Mouse (Mus musculus) thymus, adult 18-20 months (tissue): ENCODE measurements around the gene Klhl1.

Source experiments
- DNase-seq, 2 experiments: peaks; one replicate each; pipeline ENCODE4 v3.0.0; 2022; ENCODE audit warnings: mixed read lengths in 2 of 2

Klhl1 gene

DNA sequence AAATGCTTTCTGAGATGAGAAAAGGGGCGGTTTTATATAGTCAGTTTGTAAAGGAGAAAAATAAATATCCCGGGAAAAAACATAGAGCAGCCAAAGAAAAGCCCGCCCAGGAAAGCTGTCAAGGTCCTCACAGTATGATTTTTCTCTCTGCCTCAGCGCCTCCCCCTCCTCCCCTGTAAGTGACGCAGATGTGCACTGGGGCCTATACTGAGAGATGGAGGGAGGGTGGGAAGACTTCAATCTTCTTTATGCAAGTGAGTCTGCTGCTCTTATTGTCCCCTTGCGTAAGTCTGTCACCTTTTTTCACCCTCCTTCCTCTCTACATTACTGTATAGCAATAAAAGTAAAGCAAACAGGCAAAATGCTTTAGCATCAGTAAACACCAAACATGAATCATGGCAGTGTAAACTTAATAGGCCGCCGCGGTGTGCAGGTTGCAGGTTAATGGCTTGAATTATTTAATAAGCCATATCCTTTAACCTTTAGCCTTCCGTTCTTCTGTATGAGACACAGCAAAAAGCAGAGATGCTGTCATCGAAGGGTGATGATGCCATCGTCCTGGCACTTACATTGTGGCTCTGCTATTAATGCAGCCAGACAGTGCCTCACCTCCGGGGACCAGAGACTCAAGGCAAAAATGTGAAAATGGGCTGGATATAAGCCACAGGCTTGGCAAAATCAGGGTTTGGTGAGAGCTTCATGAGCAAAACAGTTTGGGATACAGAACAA, at the start of gene Klhl1:
Gene Klhl1, minus strand, starts transcription at position 149 of the 729 bp plus-strand sequence.
- no peak for DNase-seq

DNA sequence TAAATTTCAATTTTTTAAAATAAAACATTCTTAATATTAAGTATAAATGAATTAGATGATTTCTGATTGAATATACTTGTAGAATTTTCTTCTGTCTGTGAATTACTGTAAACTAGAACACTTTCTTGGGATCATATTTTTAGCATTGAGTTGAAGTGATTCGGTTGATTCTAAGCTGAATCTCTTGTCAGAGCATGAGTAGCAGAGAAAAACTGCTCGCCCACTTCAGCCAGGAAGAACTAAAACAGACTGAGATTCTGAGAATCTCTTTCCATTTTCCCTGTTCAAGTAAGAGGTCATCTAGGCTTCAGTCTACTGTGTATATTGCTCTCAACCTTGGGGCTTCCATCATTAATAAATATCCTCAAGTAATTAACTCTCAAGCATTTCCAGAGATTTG, 34.8 kb upstream of the Klhl1 start:
- DNase-seq = no peak

DNA sequence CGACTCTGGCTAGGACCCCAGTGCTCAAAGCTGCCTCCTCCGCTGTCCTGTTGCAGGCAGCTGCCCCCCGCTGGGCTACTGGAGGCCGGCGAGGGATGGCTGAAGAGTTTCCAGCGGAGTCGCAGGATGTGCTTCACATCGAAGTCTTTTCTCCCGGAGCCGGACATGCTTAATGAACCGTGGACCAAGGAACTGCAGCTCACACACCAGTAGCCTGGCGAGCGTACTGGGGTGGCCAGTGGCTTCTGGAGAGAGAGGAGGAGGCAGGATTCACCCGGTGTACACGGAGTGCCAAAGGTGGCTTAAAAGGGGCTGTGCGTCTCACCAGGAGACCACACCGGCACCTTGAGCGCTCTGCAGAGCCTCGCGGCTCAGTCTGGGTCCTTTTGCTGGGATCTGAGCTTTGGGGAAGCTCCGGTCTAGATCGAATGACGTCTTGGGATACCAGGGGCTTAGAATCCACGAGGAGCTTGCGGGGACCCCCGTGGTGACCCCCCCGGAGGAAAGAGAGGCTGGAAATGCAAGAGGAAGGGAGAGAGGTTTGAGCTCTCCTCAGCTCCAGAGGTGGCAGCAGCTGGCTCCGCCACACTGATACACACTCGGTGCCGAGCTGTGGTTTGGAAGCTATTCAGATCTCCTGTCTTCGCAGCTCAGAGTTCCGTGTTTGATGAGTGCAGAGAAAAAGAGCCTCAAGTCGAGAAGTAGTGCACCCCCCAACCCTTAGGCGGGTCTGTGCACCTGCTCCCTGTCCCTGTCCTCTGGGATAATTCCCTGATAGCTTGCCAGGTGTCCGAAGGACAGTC, 550 bp downstream of the Klhl1 start:
- DNase-seq = no peak

DNA sequence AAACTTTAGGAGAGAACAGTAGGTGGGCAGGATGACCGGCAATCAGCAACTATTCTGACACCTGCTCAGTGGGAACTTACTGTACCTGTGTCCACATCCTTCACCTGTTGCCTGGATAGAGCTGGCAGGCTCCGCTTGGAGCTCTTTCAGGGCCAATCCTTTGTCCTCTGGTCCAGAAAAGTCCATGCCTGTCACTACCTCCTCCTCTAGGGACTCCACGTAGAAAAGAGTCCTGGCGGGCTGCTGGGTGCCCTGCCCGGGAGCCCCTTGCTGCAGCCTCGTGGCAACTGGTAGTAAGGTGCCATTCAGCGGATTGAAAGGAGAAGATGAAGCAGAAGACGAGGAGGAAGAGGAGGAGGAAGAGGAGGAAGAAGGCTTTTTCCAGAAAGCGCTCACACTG, 1.2 kb downstream of the Klhl1 start:
- DNase-seq = no peak

DNA sequence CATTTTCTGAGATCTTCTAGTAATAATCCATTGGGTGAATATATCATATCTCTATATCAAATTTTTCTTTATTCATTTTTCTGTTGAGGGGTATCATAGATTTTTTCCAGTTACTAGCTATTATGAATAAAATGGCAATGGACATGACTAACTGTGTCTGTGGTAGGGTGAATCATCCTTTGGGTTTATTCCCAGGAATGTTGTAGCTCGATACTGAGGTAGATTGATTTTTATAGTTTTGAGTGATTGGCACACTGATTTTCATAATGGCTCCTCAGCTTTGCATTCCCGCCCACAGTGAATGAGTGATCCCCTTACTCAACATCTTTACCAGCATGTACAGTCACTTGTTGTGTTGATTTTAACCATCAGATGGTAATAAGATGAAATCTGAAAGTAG, 19.0 kb downstream of the Klhl1 start:
- no peak for DNase-seq

DNA sequence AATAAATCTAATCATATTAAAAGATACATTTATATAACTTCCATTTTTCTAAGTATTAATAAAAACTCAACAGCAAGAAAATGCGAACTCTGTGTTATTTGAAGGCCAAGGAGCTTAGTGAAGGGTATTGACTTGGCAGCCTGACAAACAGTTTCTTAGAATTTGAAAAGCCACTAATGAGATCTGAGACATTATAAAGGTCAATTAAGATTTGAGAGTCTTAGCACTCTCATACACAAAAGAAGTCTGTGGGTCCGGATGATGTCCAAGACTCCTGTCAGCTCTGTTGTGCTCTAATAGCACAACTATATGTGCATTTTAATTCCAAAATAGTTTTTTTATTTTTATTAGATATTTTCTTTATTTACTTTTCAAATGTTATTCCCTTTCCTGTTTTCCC, 47.1 kb downstream of the Klhl1 start:
- no peak for DNase-seq

DNA sequence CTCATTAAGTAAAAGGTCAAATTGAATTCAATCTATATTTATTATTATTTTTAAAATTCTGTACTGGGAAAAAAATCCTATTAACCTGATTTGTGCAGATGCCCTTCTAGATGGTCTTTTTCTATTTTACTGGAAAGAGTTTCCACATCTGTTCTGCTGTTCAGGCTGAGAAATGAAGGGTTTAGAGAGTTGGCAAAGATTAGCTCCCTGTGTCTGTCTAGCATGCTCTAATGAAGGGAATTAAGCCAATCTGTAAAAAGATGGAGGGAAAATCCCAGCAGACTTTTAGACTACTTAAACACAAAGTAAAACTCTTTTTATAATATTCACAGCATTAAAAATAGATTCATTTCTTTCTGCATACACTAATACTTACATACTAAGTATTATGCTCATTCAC, 47.6 kb downstream of the Klhl1 start:
- no peak for DNase-seq

DNA sequence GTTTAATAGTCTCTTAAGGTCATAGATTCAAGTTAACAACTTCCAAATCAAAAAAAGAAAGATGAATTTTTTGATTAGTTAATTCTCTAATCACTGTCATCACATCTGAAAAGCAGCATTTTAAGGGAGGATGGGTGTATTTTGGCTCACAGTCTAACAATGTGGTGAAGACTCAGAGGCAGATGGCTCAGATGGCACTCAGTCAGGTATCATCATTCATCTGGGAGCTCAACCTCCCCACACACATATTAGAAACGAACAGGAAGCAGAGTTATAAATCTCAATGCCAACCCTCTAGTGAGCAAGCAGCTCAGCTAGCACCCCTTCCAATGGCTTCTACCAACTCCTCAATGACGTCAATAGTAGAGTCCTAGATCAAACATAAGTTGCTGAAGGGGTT, 57.1 kb downstream of the Klhl1 start:
- no peak for DNase-seq

DNA sequence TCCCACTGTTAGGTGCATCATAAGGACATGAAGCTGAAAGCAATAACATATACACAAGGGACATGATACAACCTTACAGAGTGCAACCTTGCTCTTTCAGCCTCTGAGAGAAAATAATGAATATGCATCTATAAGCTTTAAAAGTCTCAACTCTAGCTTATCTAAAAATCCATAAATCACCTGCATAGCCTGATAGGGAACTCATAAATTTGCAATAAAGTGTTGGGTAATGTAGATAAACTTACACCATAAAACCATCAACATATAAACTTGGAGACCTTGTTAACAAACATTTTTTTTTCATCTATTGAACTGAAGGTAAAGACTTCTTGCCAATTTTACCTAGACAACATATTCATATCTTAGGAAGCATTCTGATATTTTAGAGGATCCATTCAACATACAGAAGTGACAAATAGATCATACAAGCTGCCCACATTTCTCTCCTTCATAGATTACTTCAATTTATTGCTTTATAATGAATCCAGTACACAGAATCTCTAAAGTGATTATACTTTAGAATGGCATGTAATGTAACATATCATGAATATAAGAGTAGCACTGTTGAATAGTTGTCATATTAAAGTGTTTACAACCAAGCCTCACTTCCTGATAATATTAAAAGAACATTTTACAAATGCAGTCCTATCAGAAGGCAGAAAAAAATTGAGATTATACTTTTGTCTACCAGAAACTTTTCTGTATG, 126.7 kb downstream of the Klhl1 start:
- no peak for DNase-seq

DNA sequence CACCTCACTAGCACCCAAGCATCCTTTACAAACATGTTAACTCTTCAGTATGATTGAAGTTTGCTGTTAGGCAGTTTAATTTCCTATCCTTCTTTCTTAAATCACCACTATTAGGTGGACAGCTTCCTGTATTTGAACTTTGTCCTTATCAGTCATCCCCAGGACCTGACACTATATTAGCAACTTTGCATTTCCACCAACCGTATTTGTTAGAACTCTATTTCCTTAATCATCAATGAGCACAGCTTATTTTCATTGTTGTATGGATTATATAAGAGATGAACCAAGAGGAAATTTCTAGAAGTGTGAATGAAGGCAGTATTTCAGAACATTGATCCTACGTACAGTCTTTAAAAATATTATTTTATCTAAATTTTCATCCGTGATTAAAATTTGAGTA, 156.2 kb downstream of the Klhl1 start:
- no peak for DNase-seq

DNA sequence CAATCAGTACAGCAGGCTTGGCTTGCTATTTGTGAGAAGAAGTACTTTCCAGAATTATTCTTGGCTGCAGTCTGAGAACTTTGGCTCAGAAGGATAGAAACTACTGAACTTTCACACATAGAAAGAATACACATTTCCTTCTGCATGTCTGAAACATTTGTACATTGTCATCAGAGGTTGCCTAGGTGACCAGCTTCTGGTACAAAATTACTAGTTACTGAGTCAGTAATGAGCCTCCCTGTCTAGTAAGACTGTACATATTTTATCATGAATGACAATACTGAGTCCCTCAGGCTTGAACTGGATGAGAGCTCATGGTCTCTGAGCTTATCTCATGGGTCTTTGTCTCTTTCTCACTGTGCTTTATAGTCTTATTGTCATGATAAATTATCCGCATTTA, 170.7 kb downstream of the Klhl1 start:
- no peak for DNase-seq

DNA sequence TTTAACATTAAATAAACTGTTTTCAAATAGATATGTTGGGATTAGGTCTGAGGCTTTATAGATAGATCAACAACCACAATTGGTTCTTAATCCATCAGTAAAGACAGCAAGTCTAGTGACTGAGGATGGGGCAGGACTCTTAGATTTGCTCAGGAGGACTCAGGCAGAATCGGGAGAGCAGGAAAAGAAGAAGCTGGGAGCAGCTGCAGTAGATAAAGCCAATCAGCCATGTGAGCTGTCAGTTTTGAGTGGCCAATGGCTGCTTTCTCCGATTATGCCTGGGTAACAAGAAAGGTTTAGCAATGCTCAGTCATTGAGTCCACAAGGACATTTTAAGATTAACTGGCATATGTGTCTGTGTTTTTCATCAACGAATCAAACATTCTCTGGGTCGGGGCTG, 187.8 kb downstream of the Klhl1 start:
- DNase-seq = no peak

DNA sequence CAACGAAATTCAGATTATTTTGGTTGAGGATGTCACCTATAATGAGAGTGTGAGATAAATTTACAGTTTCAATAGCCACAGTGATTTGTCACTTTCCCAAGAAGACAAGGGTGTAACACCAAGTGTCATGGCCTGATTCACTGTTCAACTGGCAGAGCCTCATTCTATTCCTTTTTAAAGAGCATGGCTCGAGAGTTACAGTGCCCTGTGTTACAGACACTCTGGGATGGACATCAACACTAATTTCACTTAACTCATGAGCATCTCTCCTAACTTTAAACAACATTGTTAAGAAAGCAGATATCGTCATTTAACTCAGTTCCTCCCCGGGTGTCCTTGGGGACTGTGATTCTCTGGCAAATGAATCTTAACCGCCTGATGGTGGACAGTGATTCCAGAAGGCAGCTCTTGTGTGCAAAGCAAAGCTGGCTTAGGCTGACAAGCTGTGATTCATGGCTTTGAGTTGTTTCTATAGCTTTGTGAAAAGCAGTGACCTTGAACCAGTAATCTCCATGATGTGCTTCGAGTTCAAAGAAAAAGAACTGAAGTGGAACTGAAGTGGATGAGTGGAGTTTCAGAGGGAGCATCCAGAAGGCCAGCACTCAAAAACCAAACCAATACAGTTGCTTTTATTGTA, 301.0 kb downstream of the Klhl1 start:
- DNase-seq = no peak

DNA sequence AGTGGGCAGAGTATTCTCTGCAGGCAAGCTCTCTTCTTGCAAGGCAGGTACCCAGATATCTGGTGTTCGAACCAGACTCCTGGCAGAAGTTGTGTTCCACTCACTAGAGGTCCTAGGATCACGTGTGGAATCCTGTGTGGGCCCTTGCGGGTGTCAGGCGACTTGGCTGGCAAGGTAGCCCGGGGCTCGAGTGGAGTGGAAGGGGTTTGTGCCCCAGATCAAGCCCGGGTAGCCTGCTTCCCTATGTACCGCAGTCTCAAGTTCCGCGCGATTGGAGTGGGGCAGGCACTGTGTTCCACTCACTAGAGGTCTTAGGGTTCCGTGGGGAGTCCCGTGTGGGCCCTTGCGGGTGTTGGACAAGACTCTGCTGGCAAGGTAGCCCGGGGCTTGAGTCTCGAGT, 324.1 kb downstream of the Klhl1 start:
- peak in 1 of 2 experiments; percentile 2 for DNase-seq

DNA sequence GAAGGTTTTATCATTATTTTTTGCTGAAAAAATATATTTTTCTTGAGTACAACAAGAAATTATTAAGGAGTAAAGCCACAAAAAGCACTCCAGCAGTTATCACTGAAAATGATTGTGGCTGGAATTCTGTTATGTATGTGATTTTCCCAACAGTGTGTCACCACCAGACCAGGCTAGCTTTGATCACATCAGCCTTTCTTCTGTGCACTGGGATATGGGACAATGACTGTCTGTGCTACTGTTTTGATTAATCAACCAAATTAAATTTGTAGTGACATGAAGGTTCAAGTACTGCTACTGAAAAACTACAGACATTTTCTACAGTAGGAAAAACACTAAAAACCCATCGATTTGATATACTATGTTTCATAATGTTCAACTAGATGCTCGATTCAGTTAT, 344.4 kb downstream of the Klhl1 start:
- no peak for DNase-seq

DNA sequence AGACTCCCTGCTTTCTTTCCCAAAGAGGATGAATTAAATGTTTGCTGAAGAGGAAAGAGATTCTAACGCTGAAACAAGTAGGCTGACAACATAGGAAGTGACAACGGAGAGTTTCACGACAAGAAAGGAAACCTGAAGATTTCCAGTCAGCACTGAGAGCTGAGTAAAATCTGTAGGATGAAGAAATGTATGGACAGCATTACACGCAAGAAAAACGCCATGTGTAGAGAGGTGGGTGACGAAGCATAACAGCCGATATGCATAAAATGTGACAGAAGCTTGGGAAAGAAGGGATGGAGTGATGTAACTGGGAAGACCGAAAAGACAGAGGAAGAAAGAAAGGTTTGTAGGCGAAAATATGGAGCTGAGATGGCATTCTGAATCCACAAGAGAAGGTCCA, 375.8 kb downstream of the Klhl1 start:
- no peak for DNase-seq

DNA sequence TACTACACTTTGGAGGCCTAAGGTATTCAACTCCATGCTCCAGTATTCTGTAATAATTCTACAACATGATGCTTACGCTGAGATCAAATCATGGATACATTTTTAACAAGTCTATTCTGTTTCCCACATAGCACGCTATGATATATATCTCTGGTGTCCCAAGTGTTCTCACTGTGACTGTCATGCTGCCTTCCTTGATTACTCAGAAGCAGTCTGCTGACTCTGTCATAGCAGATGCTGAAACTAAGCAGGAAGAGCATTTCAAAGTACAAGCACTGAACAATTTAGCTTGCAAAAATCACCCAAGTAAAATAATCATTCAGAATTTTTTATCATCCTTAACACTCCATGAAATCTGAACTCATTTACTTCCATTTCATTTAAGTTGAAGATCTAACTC, 378.7 kb downstream of the Klhl1 start:
- DNase-seq = no peak

DNA sequence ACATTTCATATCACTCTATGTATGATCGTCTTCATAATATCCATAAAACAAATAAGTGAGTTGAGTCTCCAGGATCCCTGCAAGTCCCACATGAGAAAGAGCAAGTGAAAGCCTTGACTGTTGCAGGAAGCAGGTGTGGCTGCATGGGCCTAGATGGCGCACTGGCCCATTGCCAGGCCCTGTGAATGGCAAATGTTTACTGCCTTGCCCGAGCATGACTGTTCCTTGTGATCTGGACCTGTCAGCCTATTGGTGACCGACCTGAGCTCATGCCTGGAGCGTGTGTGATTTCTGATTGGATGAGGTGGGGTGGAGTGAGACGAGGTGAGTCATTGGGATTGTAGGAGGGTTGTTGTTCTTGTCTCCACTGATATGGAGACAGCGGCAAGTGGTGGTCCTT, 411.5 kb downstream of the Klhl1 start:
- DNase-seq = no peak

DNA sequence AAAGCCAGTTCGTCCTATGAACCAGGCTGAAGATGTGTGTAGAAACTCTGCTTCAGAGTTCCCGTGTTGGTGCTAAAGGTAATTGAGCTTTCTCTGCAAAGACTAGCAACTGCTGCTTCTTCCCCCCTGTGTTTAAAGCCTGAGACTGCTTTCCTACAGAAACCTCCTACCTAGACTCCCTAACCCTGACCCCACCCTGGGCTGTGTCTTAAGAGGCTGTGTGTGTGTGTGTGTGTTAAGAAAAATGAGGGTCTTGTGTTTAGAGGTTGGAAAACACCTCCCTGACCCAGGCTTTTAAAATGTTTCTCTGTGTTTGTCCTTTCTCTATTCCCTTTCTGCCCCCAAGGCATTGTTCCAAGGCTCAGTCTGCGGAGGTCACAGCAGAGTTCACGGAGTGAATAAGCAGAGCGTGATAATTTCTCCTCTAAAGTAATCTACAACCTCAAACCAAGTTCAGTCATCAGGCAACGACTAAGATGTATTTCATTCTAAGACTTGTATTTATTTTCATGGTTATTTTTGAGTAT, 437.2 kb downstream of the Klhl1 start:
- no peak for DNase-seq

DNA sequence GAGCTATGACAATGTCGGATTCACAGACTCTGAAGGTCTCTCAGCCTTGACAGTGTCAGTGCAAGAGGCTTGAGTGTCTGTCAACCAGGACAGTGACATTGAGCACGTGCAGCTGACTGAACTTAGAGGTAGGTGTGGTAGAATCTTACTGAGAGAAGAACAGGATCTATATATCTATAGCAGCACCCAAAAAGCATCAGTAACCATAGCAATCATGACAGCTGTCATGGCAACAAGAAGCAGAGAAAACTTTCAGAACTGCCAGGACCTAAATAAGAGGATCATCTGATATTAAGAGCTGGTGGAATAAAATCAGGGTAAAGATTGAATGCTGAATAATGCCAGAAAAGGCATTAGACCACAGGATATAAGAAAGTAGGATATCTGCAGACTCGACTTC, 453.0 kb downstream of the Klhl1 start:
- no peak for DNase-seq
